Mouse (Mus musculus): ENCODE results near the gene Zfp157. TPM values are rescaled to one million over a fixed set of nuclear protein-coding genes. Genes with fewer than 3 reads are reported as not detected.
A peak's percentile ranks its signal among the peaks of the same experiment; 100 is the strongest.
"Not testable (repeated sequence)": the region's sequence is repeated elsewhere in the genome, so short reads cannot be mapped to it uniquely, and the experiment has no call there.

The Zfp157 gene
- 5.6 and 5.8 TPM in 2 replicates for total RNA-seq (2014; rRNA removed)
- 1.4 and 1.5 TPM in 2 replicates for polyA plus RNA-seq (2012; rRNA removed)

- peaks cover 8% of the 10 kb centered on the region; the same call in 1 of the 2 replicates for H3K79me2 ChIP-seq (ENCODE audit: control insufficient read depth, insufficient read depth, low read length)
- peak; percentile 53; the same call in 1 of the 2 replicates for TF ChIP-seq POLR2A (IDR thresholded peaks at IDR 0.05; ENCODE audit: extremely low read depth, insufficient read depth, low read length)
- TF ChIP-seq CTCF (IDR thresholded peaks at IDR 0.05; ENCODE audit: low read depth, low read length): no peak
- peaks cover 6% of the 10 kb centered on the region for H3K4me1 ChIP-seq (ENCODE audit: control insufficient read depth, insufficient read depth, low read length)
- H3K36me3 ChIP-seq (ENCODE audit: control insufficient read depth, insufficient read depth, low read length): peaks cover 8% of the 10 kb centered on the region
- H3K9ac ChIP-seq (ENCODE audit: low read depth, low read length): peak within 1 kb of the TSS; percentile 94
- H3K27ac ChIP-seq (replicated peaks; ENCODE audit: insufficient read depth, low read depth, low read length): peak within 1 kb of the TSS; percentile 62
- H3K27me3 ChIP-seq (ENCODE audit: control insufficient read depth, insufficient read depth, low read length): no peaks in the 10 kb centered on the region
- peak; percentile 85 for DNase-seq (ENCODE audit: extremely low read depth, low read depth, low spot score)
- under 1% methylated on average over 49 of the region's 49 CpGs for WGBS
- H3K4me3 ChIP-seq (ENCODE audit: insufficient read depth, low read depth, low read length): peak within 1 kb of the TSS; percentile 95
These were observed at the start of gene Zfp157 for GRCm38 (mm10) chr5:138441286-138442194. TSS of gene Zfp157 (plus strand) at chr5:138441468.

GRCm38 (mm10) chr5:138397795-138398337 lies 43.4 kb upstream of the Zfp157 start:
- H3K4me1 ChIP-seq (ENCODE audit: control insufficient read depth, insufficient read depth, low read length): no peaks in the 10 kb centered on the region
- TF ChIP-seq CTCF (IDR thresholded peaks at IDR 0.05; ENCODE audit: low read depth, low read length) (no peak), POLR2A (IDR thresholded peaks at IDR 0.05; ENCODE audit: extremely low read depth, insufficient read depth, low read length) (no peak)
- no peaks in the 10 kb centered on the region for H3K79me2 ChIP-seq (ENCODE audit: control insufficient read depth, insufficient read depth, low read length)
- H3K27ac ChIP-seq (replicated peaks; ENCODE audit: insufficient read depth, low read depth, low read length): no peak overlapping the region
- H3K27me3 ChIP-seq (ENCODE audit: control insufficient read depth, insufficient read depth, low read length): no peaks in the 10 kb centered on the region
- WGBS: 74% methylated on average over 2 of the region's 2 CpGs
- DNase-seq (ENCODE audit: extremely low read depth, low read depth, low spot score): no peak
- no peak overlapping the region for H3K4me3 ChIP-seq (ENCODE audit: insufficient read depth, low read depth, low read length)
- no peak overlapping the region for H3K9ac ChIP-seq (ENCODE audit: low read depth, low read length)
- no peaks in the 10 kb centered on the region for H3K36me3 ChIP-seq (ENCODE audit: control insufficient read depth, insufficient read depth, low read length)

GRCm38 (mm10) chr5:138400431-138400830 lies 40.8 kb upstream of the Zfp157 start:
- H3K27ac ChIP-seq (replicated peaks; ENCODE audit: insufficient read depth, low read depth, low read length); H3K79me2 ChIP-seq (ENCODE audit: control insufficient read depth, insufficient read depth, low read length); DNase-seq (ENCODE audit: extremely low read depth, low read depth, low spot score); H3K9ac ChIP-seq (ENCODE audit: low read depth, low read length); H3K36me3 ChIP-seq (ENCODE audit: control insufficient read depth, insufficient read depth, low read length); H3K4me1 ChIP-seq (ENCODE audit: control insufficient read depth, insufficient read depth, low read length); H3K27me3 ChIP-seq (ENCODE audit: control insufficient read depth, insufficient read depth, low read length); H3K4me3 ChIP-seq (ENCODE audit: insufficient read depth, low read depth, low read length): not testable (repeated sequence)

- 99% methylated on average over 4 of the region's 4 CpGs for WGBS
- Histone ChIP-seq H3K27ac (replicated peaks; ENCODE audit: insufficient read depth, low read depth, low read length) (no peak overlapping the region), H3K79me2 (ENCODE audit: control insufficient read depth, insufficient read depth, low read length) (no peaks in the 10 kb centered on the region), H3K27me3 (ENCODE audit: control insufficient read depth, insufficient read depth, low read length) (peaks cover 3% of the 10 kb centered on the region; the same call in 1 of the 2 replicates), H3K4me1 (ENCODE audit: control insufficient read depth, insufficient read depth, low read length) (no peaks in the 10 kb centered on the region), H3K4me3 (ENCODE audit: insufficient read depth, low read depth, low read length) (no peak overlapping the region), H3K9ac (ENCODE audit: low read depth, low read length) (no peak overlapping the region), H3K36me3 (ENCODE audit: control insufficient read depth, insufficient read depth, low read length) (peaks cover 47% of the 10 kb centered on the region)
- DNase-seq (ENCODE audit: extremely low read depth, low read depth, low spot score): no peak
- TF ChIP-seq CTCF (IDR thresholded peaks at IDR 0.05; ENCODE audit: low read depth, low read length) (no peak), POLR2A (IDR thresholded peaks at IDR 0.05; ENCODE audit: extremely low read depth, insufficient read depth, low read length) (no peak)
These were observed 17.1 kb downstream of the Zfp157 start for GRCm38 (mm10) chr5:138458371-138458770.

- Histone ChIP-seq H3K4me3 (ENCODE audit: insufficient read depth, low read depth, low read length) (no peak overlapping the region), H3K36me3 (ENCODE audit: control insufficient read depth, insufficient read depth, low read length) (peaks cover 43% of the 10 kb centered on the region), H3K79me2 (ENCODE audit: control insufficient read depth, insufficient read depth, low read length) (no peaks in the 10 kb centered on the region), H3K9ac (ENCODE audit: low read depth, low read length) (no peak overlapping the region), H3K4me1 (ENCODE audit: control insufficient read depth, insufficient read depth, low read length) (no peaks in the 10 kb centered on the region), H3K27me3 (ENCODE audit: control insufficient read depth, insufficient read depth, low read length) (peaks cover 3% of the 10 kb centered on the region; the same call in 1 of the 2 replicates), H3K27ac (replicated peaks; ENCODE audit: insufficient read depth, low read depth, low read length) (no peak overlapping the region)
- 98% methylated on average over 1 of the region's 1 CpGs for WGBS
- TF ChIP-seq CTCF (IDR thresholded peaks at IDR 0.05; ENCODE audit: low read depth, low read length) (no peak), POLR2A (IDR thresholded peaks at IDR 0.05; ENCODE audit: extremely low read depth, insufficient read depth, low read length) (no peak)
- DNase-seq (ENCODE audit: extremely low read depth, low read depth, low spot score): no peak
These were observed 17.8 kb downstream of the Zfp157 start for GRCm38 (mm10) chr5:138459107-138459506.

- no peak overlapping the region for H3K4me3 ChIP-seq (ENCODE audit: insufficient read depth, low read depth, low read length)
- WGBS: 12% methylated on average over 6 of the region's 6 CpGs
- peak; percentile 62 for DNase-seq (ENCODE audit: extremely low read depth, low read depth, low spot score)
These were observed 32.3 kb downstream of the Zfp157 start for GRCm38 (mm10) chr5:138473601-138474000.

GRCm38 (mm10) chr5:138504548-138504947 lies 63.3 kb downstream of the Zfp157 start:
- H3K79me2 ChIP-seq (ENCODE audit: control insufficient read depth, insufficient read depth, low read length); H3K27me3 ChIP-seq (ENCODE audit: control insufficient read depth, insufficient read depth, low read length); H3K27ac ChIP-seq (replicated peaks; ENCODE audit: insufficient read depth, low read depth, low read length); H3K9ac ChIP-seq (ENCODE audit: low read depth, low read length); H3K4me3 ChIP-seq (ENCODE audit: insufficient read depth, low read depth, low read length); H3K4me1 ChIP-seq (ENCODE audit: control insufficient read depth, insufficient read depth, low read length); H3K36me3 ChIP-seq (ENCODE audit: control insufficient read depth, insufficient read depth, low read length); DNase-seq (ENCODE audit: extremely low read depth, low read depth, low spot score): not testable (repeated sequence)
- WGBS: 95% methylated on average over 12 of the region's 12 CpGs

More at GRCm38 (mm10) chr5:138473601-138474000, 32.3 kb downstream of the Zfp157 start:
- Histone ChIP-seq H3K36me3 (ENCODE audit: control insufficient read depth, insufficient read depth, low read length) (no peaks in the 10 kb centered on the region), H3K9ac (ENCODE audit: low read depth, low read length) (no peak overlapping the region), H3K27ac (replicated peaks; ENCODE audit: insufficient read depth, low read depth, low read length) (no peak overlapping the region), H3K4me1 (ENCODE audit: control insufficient read depth, insufficient read depth, low read length) (no peaks in the 10 kb centered on the region), H3K27me3 (ENCODE audit: control insufficient read depth, insufficient read depth, low read length) (no peaks in the 10 kb centered on the region), H3K79me2 (ENCODE audit: control insufficient read depth, insufficient read depth, low read length) (no peaks in the 10 kb centered on the region)
- no peak for TF ChIP-seq POLR2A (IDR thresholded peaks at IDR 0.05; ENCODE audit: extremely low read depth, insufficient read depth, low read length)
- TF ChIP-seq CTCF (IDR thresholded peaks at IDR 0.05; ENCODE audit: low read depth, low read length): peak; percentile 85
